Mouse (Mus musculus): ENCODE measurements around the gene Prkar2a.

GRCm38 (mm10) chr9:108750616-108751015 lies 61.5 kb downstream of the Prkar2a start:
- TF ChIP-seq CTCF (conservative IDR thresholded peaks at IDR 0.05; ENCODE audit: low read length): no peak
- TF ChIP-seq POU5F1 (IDR thresholded peaks at IDR 0.05; ENCODE audit: borderline replicate concordance, low read length): no peak

Data from E14TG2a.4 (cell line).